Mouse (Mus musculus): Measurements from ENCODE around the gene Rgcc.

DNA sequence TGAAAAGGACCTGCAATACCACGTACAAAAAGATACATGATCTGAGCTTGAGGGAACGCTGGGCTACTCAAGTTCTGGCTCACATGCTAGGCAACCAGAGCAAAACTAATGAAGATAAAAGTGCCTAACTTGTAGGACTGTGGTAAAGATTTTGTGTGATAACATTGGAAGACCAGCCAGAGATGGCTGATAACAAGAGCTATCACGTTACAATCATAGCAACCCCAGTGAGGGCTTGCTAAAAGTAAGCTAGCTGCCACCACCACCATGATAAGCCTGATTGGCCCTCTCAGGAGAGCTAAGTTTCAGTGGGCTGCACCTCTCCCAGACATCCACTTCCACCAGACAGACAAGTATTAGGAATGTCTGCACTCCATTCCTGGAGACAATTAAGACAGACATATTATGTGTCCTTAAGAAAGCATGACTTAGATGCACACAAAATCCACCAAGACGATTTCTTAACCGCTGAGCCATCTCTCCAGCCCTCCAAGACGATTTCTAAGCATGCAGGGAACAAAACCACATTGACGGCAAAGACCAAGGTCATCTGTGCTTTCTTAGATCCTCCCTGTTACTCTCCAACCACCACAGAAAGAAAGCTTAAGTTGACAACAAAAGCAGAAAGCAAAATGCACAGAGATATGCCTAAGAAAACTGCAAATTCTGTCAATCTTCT lies 3.0 kb downstream of the Rgcc start:
- no peak for TF ChIP-seq CTCF (IDR thresholded peaks at IDR 0.05; ENCODE audit: extremely low read depth, insufficient read depth, low read length)
- no peak for TF ChIP-seq POLR2A (IDR thresholded peaks at IDR 0.05; ENCODE audit: extremely low read depth, insufficient read depth, low read length)

Data from cortical plate, adult 2 months (tissue).